Mouse (Mus musculus): Measurements from ENCODE around the gene Fyb2.

- TF ChIP-seq GATA1 (IDR thresholded peaks at IDR 0.05; ENCODE audit: borderline replicate concordance, low read length) (no peak), FLI1 (IDR thresholded peaks at IDR 0.05; ENCODE audit: low read length) (no peak)
These were observed 8.2 kb upstream of the Fyb2 start for GRCm38 (mm10) chr4:104905049-104905448.

All from megakaryocyte, embryonic 14.5 days (primary cell).